Mouse (Mus musculus): ENCODE measurements at regions not wholly inside any gene's neighbourhood (a gene's known extent, or its start where the extent isn't known, plus 50 kb on each side); places are given as distances from the start of the nearest gene placed in this dataset.
"Not testable (repeated sequence)": the region's sequence is repeated elsewhere in the genome, so short reads cannot be mapped to it uniquely, and the experiment has no call there.

- peak overlapping the region; percentile 25; the same call in 1 of the 2 replicates for H3K4me3 ChIP-seq (ENCODE audit: low read depth, low read length)
- H3K27ac ChIP-seq (ENCODE audit: low read depth); H3K9me3 ChIP-seq (ENCODE audit: control insufficient read depth, low read length); H3K27me3 ChIP-seq (replicated peaks; ENCODE audit: control insufficient read depth, insufficient read depth, low read length); H3K9ac ChIP-seq (ENCODE audit: low read length); H3K36me3 ChIP-seq (ENCODE audit: control insufficient read depth, insufficient read depth, low read length); H3K4me1 ChIP-seq (replicated peaks; ENCODE audit: control insufficient read depth, insufficient read depth, low read length); ATAC-seq (replicated peaks; ENCODE audit: low FRiP score, low TSS enrichment, low read depth); H3K4me2 ChIP-seq (ENCODE audit: low read length): not testable (repeated sequence)
- DNase-seq (ENCODE audit: low spot score), result peak; percentile 74
- WGBS, result 0% methylated on average over 18 of the region's 39 CpGs
Measured at GRCm38 (mm10) chr12:20614766-20615165, 375.5 kb upstream of the Asap2 start.

Measured in intestine, embryonic 14.5 days (tissue).